Mouse (Mus musculus): ENCODE measurements at regions not wholly inside any gene's neighbourhood (a gene's known extent, or its start where the extent isn't known, plus 50 kb on each side); places are given as distances from the start of the nearest gene placed in this dataset.

GRCm38 (mm10) chr10:110650107-110650506 lies 95.1 kb upstream of the E2f7 start:
- TF ChIP-seq CTCF (IDR thresholded peaks at IDR 0.05; ENCODE audit: extremely low read depth, insufficient read depth, low read length), result no peak
- no peak for TF ChIP-seq POLR2A (IDR thresholded peaks at IDR 0.05; ENCODE audit: extremely low read depth, insufficient read depth, low read length)

All from cortical plate, adult 2 months (tissue).